Mouse (Mus musculus) forebrain, embryonic 12.5 days (tissue): ENCODE data around the gene Hdac2. TPM values are rescaled to one million over a fixed set of nuclear protein-coding genes. Genes with fewer than 3 reads are reported as not detected.

Source experiments
- ATAC-seq: fragments of 200-750 bp; cut with Nextera tagmentation; 2 replicates; pipeline ENCODE4 v1.8.0; 2017; ENCODE audit warnings: moderate TSS enrichment; ENCODE audit not compliant: low FRiP score
- H3K27ac ChIP-seq: fragments of 300-500 bp; sonication (generic); 2 replicates; pipeline ENCODE4 v1.5.1; 2016; ENCODE audit warnings: mild to moderate bottlenecking
- H3K27me3 ChIP-seq: fragments of 300-500 bp; sonication (generic); 2 replicates; pipeline ENCODE4 v1.6.1; 2016; ENCODE audit warnings: mild to moderate bottlenecking
- H3K36me3 ChIP-seq: fragments of 300-500 bp; sonication (generic); replicated peaks from 2 replicates; pipeline ENCODE4 v1.6.1; 2016; ENCODE audit warnings: mild to moderate bottlenecking
- H3K4me1 ChIP-seq: fragments of 300-500 bp; sonication (generic); 2 replicates; pipeline ENCODE4 v1.6.1; 2016
- H3K4me2 ChIP-seq: fragments of 300-500 bp; sonication (generic); 2 replicates; pipeline ENCODE4 v1.6.1; 2016; ENCODE audit warnings: mild to moderate bottlenecking, moderate library complexity
- H3K4me3 ChIP-seq: fragments of 300-500 bp; sonication (generic); replicated peaks from 2 replicates; pipeline ENCODE4 v1.5.1; 2016; ENCODE audit warnings: mild to moderate bottlenecking
- H3K9ac ChIP-seq: fragments of 300-500 bp; sonication (generic); 2 replicates; pipeline ENCODE4 v1.6.1; 2016; ENCODE audit warnings: mild to moderate bottlenecking
- H3K9me3 ChIP-seq: fragments of 300-500 bp; sonication (generic); 2 replicates; pipeline ENCODE4 v1.6.1; 2016
- WGBS: fragments of 180-500 bp; shearing (Covaris S2); methylation state at CpG from one replicate; pipeline ENCODE4 v1.1.7; 2016; 5-methylcytosine and 5-hydroxymethylcytosine counted together
- polyA plus RNA-seq: library from polyadenylated mRNA; unstranded; fragments of >200 nt; fragmentation: Nextera tagmentation; extraction: Ambion mirVana; gene quantifications from 2 replicates; pipeline ENCODE4 v1.2.1, GENCODE M21; 2016

The Hdac2 gene
- polyA plus RNA-seq, result 449 and 471 TPM in 2 replicates

GRCm38 (mm10) chr10:36974086-36974675 is at the start of gene Hdac2:
Hdac2 (plus strand) TSS chr10:36974544.
- peak within 1 kb of the TSS; percentile 99 for H3K27ac ChIP-seq
- peaks cover 8% of the 10 kb centered on the region; the same call in 1 of the 2 replicates for H3K27me3 ChIP-seq
- H3K9ac ChIP-seq, result peak within 1 kb of the TSS; percentile 99
- peaks cover 21% of the 10 kb centered on the region for H3K4me1 ChIP-seq
- H3K4me3 ChIP-seq, result peak within 1 kb of the TSS; percentile 99
- H3K9me3 ChIP-seq, result peaks cover 5% of the 10 kb centered on the region; the same call in 1 of the 2 replicates
- 0% methylated on average over 59 of the region's 67 CpGs for WGBS
- peak within 1 kb of the TSS; percentile 60 for H3K4me2 ChIP-seq
- peak; percentile 98 for ATAC-seq
- no peaks in the 10 kb centered on the region; the same call in 1 of the 2 replicates for H3K36me3 ChIP-seq

GRCm38 (mm10) chr10:36928212-36928611 is 46.1 kb upstream of the Hdac2 start:
- Histone ChIP-seq H3K4me2 (no peak overlapping the region), H3K27me3 (no peaks in the 10 kb centered on the region), H3K27ac (no peak overlapping the region), H3K4me1 (no peaks in the 10 kb centered on the region), H3K36me3 (no peaks in the 10 kb centered on the region), H3K9ac (no peak overlapping the region), H3K9me3 (no peaks in the 10 kb centered on the region), H3K4me3 (no peak overlapping the region)
- 74% methylated on average over 3 of the region's 3 CpGs for WGBS
- no peak for ATAC-seq

- no peak for ATAC-seq
- Histone ChIP-seq H3K4me2 (no peak overlapping the region), H3K4me1 (no peaks in the 10 kb centered on the region; the same call in 1 of the 2 replicates), H3K36me3 (no peaks in the 10 kb centered on the region), H3K27me3 (no peaks in the 10 kb centered on the region), H3K9ac (no peak overlapping the region), H3K27ac (no peak overlapping the region), H3K9me3 (no peaks in the 10 kb centered on the region), H3K4me3 (no peak overlapping the region)
- WGBS, result 88% methylated on average over 5 of the region's 5 CpGs
Observed at GRCm38 (mm10) chr10:36935863-36936262, 38.5 kb upstream of the Hdac2 start.

GRCm38 (mm10) chr10:36936271-36936670 is 38.1 kb upstream of the Hdac2 start:
- Histone ChIP-seq H3K9me3 (no peaks in the 10 kb centered on the region), H3K36me3 (no peaks in the 10 kb centered on the region), H3K4me1 (no peaks in the 10 kb centered on the region; the same call in 1 of the 2 replicates), H3K27me3 (no peaks in the 10 kb centered on the region), H3K4me2 (no peak overlapping the region), H3K9ac (no peak overlapping the region), H3K27ac (no peak overlapping the region), H3K4me3 (no peak overlapping the region)
- WGBS, result 80% methylated on average over 2 of the region's 2 CpGs
- no peak for ATAC-seq

- no peak overlapping the region for H3K27ac ChIP-seq
- H3K4me1 ChIP-seq, result no peaks in the 10 kb centered on the region
- 79% methylated on average over 2 of the region's 2 CpGs for WGBS
- H3K4me3 ChIP-seq, result no peak overlapping the region
- H3K4me2 ChIP-seq, result no peak overlapping the region
- no peak for ATAC-seq
- no peaks in the 10 kb centered on the region for H3K27me3 ChIP-seq
- no peaks in the 10 kb centered on the region for H3K9me3 ChIP-seq
- H3K36me3 ChIP-seq, result no peaks in the 10 kb centered on the region
- no peak overlapping the region for H3K9ac ChIP-seq
Observed at GRCm38 (mm10) chr10:36951742-36952141, 22.6 kb upstream of the Hdac2 start.

- H3K9ac ChIP-seq, result no peak overlapping the region
- no peaks in the 10 kb centered on the region for H3K9me3 ChIP-seq
- no peaks in the 10 kb centered on the region for H3K4me1 ChIP-seq
- no peaks in the 10 kb centered on the region for H3K36me3 ChIP-seq
- ATAC-seq, result no peak
- H3K27me3 ChIP-seq, result no peaks in the 10 kb centered on the region
- no peak overlapping the region for H3K27ac ChIP-seq
- 79% methylated on average over 2 of the region's 2 CpGs for WGBS
- no peak overlapping the region for H3K4me3 ChIP-seq
- H3K4me2 ChIP-seq, result no peak overlapping the region
Observed at GRCm38 (mm10) chr10:36952622-36953021, 21.7 kb upstream of the Hdac2 start.

GRCm38 (mm10) chr10:36959563-36960110 is 14.7 kb upstream of the Hdac2 start:
- Histone ChIP-seq H3K9ac (no peak overlapping the region), H3K9me3 (no peaks in the 10 kb centered on the region), H3K36me3 (no peaks in the 10 kb centered on the region), H3K4me2 (no peak overlapping the region), H3K27ac (no peak overlapping the region), H3K4me3 (no peak overlapping the region), H3K4me1 (no peaks in the 10 kb centered on the region), H3K27me3 (no peaks in the 10 kb centered on the region)
- WGBS, result 81% methylated on average over 1 of the region's 1 CpGs
- ATAC-seq, result peak; percentile 39; the same call in 1 of the 2 replicates

- no peak overlapping the region for H3K27ac ChIP-seq
- H3K4me3 ChIP-seq, result no peak overlapping the region
- no peaks in the 10 kb centered on the region for H3K4me1 ChIP-seq
- H3K9me3 ChIP-seq, result no peaks in the 10 kb centered on the region
- H3K4me2 ChIP-seq, result no peak overlapping the region
- ATAC-seq, result no peak
- no peaks in the 10 kb centered on the region for H3K36me3 ChIP-seq
- 72% methylated on average over 2 of the region's 2 CpGs for WGBS
- no peak overlapping the region for H3K9ac ChIP-seq
- no peaks in the 10 kb centered on the region for H3K27me3 ChIP-seq
Observed at GRCm38 (mm10) chr10:36964406-36964805, 9.9 kb upstream of the Hdac2 start.

GRCm38 (mm10) chr10:36974676-36975520 is 554 bp downstream of the Hdac2 start:
- Histone ChIP-seq H3K27me3 (peaks cover 8% of the 10 kb centered on the region; the same call in 1 of the 2 replicates), H3K4me2 (peak overlapping the region; percentile 60), H3K27ac (peak overlapping the region; percentile 99), H3K36me3 (no peaks in the 10 kb centered on the region; the same call in 1 of the 2 replicates), H3K9ac (peak overlapping the region; percentile 99), H3K4me1 (peaks cover 21% of the 10 kb centered on the region), H3K4me3 (peak overlapping the region; percentile 99), H3K9me3 (peaks cover 5% of the 10 kb centered on the region; the same call in 1 of the 2 replicates)
- ATAC-seq, result peak; percentile 81
- WGBS, result under 1% methylated on average over 63 of the region's 63 CpGs

- ATAC-seq, result no peak
- Histone ChIP-seq H3K36me3 (peaks cover 14% of the 10 kb centered on the region), H3K4me1 (0 out of 2 replicates have a peak, but pooled peaks cover 5% of the 10 kb centered on the region), H3K27me3 (no peaks in the 10 kb centered on the region), H3K9ac (no peak overlapping the region), H3K4me3 (no peak overlapping the region), H3K4me2 (no peak overlapping the region), H3K9me3 (peaks cover 7% of the 10 kb centered on the region), H3K27ac (no peak overlapping the region)
- 94% methylated on average over 4 of the region's 4 CpGs for WGBS
Observed at GRCm38 (mm10) chr10:36981866-36982265, 7.5 kb downstream of the Hdac2 start.

GRCm38 (mm10) chr10:36992149-36992548 is 17.8 kb downstream of the Hdac2 start:
- H3K4me3 ChIP-seq, result no peak overlapping the region
- peaks cover 83% of the 10 kb centered on the region for H3K36me3 ChIP-seq
- H3K27me3 ChIP-seq, result no peaks in the 10 kb centered on the region
- no peaks in the 10 kb centered on the region for H3K4me1 ChIP-seq
- no peak overlapping the region for H3K9ac ChIP-seq
- H3K4me2 ChIP-seq, result no peak overlapping the region
- no peak for ATAC-seq
- no peak overlapping the region for H3K27ac ChIP-seq
- WGBS, result 100% methylated on average over 2 of the region's 2 CpGs
- H3K9me3 ChIP-seq, result no peaks in the 10 kb centered on the region

- Histone ChIP-seq H3K9ac (no peak overlapping the region), H3K9me3 (0 out of 2 replicates have a peak, but pooled peaks cover 3% of the 10 kb centered on the region), H3K4me1 (no peaks in the 10 kb centered on the region), H3K4me2 (no peak overlapping the region), H3K27ac (no peak overlapping the region), H3K27me3 (no peaks in the 10 kb centered on the region), H3K4me3 (no peak overlapping the region), H3K36me3 (peaks cover 84% of the 10 kb centered on the region)
- WGBS, result 93% methylated on average over 2 of the region's 2 CpGs
- ATAC-seq, result no peak
Observed at GRCm38 (mm10) chr10:37000839-37001238, 26.5 kb downstream of the Hdac2 start.
